ENCODE assay signal across 7 mouse cellular contexts in the genomic region with DNA sequence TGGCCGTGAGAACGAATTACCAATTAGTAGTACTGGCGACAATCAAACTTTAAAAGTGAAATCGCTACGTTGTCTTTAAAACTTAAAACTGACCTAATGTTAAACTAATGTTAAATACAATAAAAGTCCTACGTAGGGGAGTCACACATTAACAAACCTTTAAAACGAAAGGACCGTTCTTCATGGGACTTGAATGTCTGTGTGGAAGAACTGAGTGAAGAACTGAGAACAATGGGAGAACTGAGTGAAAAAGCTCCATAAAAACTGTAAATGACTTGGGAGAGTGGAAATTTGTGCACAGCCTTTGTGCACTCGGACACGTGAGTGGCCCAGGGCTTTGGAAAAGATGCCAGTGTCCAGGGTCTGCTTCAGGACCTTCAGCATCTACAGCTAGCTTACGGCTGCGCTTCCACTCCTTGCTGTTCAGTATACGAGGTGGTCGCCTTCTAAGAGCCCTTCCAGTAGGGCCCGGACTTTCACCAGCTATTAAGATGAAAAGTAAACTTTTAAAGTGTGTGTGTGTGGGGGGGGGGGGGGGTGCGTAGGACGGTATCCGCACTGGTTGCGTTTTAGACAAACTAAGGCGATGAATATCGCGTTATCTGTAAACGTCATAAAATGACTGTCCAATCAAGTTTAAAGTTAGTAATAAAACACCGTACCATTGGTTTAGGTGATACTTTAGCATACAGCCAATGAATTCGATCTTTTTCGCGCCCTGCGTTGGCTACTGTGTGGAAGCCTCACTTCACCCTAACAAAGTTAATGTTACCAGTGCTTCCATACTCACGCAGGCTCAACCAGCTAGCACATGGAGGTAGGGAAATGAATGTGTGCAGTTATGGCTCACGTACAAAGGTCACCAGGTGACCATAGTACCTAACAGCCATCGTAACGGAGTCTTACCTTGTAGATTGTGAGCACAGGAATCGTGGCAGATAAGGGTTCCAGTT. TPM values are rescaled to one million over a fixed set of nuclear protein-coding genes. Genes with fewer than 3 reads are reported as not detected.
DNase-seq lines count a peak whose midpoint lies in the region; ATAC-seq and TF ChIP-seq lines count a peak whose summit lies in the region.

No protein-coding gene starts in this region.

- peaks cover 9% of the 10 kb centered on the region; the same call in 1 of the 2 replicates for H3K4me1 ChIP-seq in intestine, postnatal 0 days (replicated peaks; ENCODE audit: control insufficient read depth, insufficient read depth, low read length)
- peaks cover 41% of the 10 kb centered on the region for H3K4me1 ChIP-seq in midbrain, embryonic 10.5 days

- H3K9me3 ChIP-seq in intestine, postnatal 0 days (ENCODE audit: control insufficient read depth), result no peaks in the 10 kb centered on the region
- no peaks in the 10 kb centered on the region for H3K9me3 ChIP-seq in midbrain, embryonic 10.5 days (replicated peaks)

- H3K4me2 ChIP-seq in intestine, postnatal 0 days (replicated peaks; ENCODE audit: low read depth), result peak overlapping the region; percentile 91

- no peaks in the 10 kb centered on the region for H3K36me3 ChIP-seq in intestine, postnatal 0 days (ENCODE audit: control insufficient read depth, insufficient read depth)
- peaks cover 2% of the 10 kb centered on the region; the same call in 1 of the 2 replicates for H3K36me3 ChIP-seq in midbrain, embryonic 10.5 days

- peak overlapping the region; percentile 69 for H3K27ac ChIP-seq in intestine, postnatal 0 days (ENCODE audit: low read depth, low read length)
- peak overlapping the region; percentile 97 for H3K27ac ChIP-seq in midbrain, embryonic 10.5 days (replicated peaks)

- peak; percentile 61 for ATAC-seq in granulocyte monocyte progenitor cell, adult 5-6 weeks (replicated peaks; ENCODE audit: poor library complexity, severe bottlenecking)
- ATAC-seq in intestine, postnatal 0 days, result peak; percentile 85

- TF ChIP-seq CTCF in intestine, postnatal 0 days (IDR thresholded peaks at IDR 0.05; ENCODE audit: low read depth), result no peak

- H3K27me3 ChIP-seq in intestine, postnatal 0 days (replicated peaks; ENCODE audit: control insufficient read depth, insufficient read depth, low read length), result no peaks in the 10 kb centered on the region
- H3K27me3 ChIP-seq in midbrain, embryonic 10.5 days (ENCODE audit: low read depth, poor library complexity, severe bottlenecking), result no peaks in the 10 kb centered on the region

- H3K4me3 ChIP-seq in intestine, postnatal 0 days (ENCODE audit: low read depth, low read length), result peak overlapping the region; percentile 54
- H3K4me3 ChIP-seq in midbrain, embryonic 10.5 days, result peak overlapping the region; percentile 76

- WGBS in intestine, postnatal 0 days, result 1% methylated on average over 33 of the region's 33 CpGs
- 8% methylated on average over 33 of the region's 33 CpGs for WGBS in midbrain, embryonic 10.5 days

- peak overlapping the region; percentile 67 for H3K9ac ChIP-seq in intestine, postnatal 0 days (ENCODE audit: low read depth, low read length)

- intact Hi-C loops in left cerebral cortex, postnatal 36 days (cut with DNase I), result no loop called here

- peak; percentile 71 for DNase-seq in adrenal gland, postnatal 10 days
- peak; percentile 85 for DNase-seq in embryo, embryonic 9.5 days (ENCODE audit: extremely low spot score)
- peak; percentile 52 to 58 for DNase-seq in left cerebral cortex, postnatal 36 days (ENCODE audit: low spot score in 2 of 2)
- DNase-seq in midbrain, embryonic 10.5 days (ENCODE audit: low spot score), result peak; percentile 73
- DNase-seq in right cerebral cortex, postnatal 4 days, result peak; percentile 51

RNA-seq across cellular contexts. Expression of a gene that starts 1.3 kb away (rescaled TPM):
- 100 to 1,000 TPM; 179 to 219 TPM for total RNA-seq in adrenal gland, postnatal 10 days (2021)
- total RNA-seq in granulocyte monocyte progenitor cell, adult 5-6 weeks (2014; fragmentation: Nextera tagmentation), result 278 and 329 TPM in 2 replicates
- total RNA-seq in granulocyte monocyte progenitor cell, adult 5-6 weeks (2017), result 1,634 and 1,715 TPM in 2 replicates
- polyA plus RNA-seq in intestine, postnatal 0 days (2015; fragmentation: Nextera tagmentation; extraction: Ambion mirVana), result 7.3 and 8.1 TPM in 2 replicates
- total RNA-seq in left cerebral cortex, postnatal 36 days (2021), result 10 to 100 TPM in 1 of 2 experiments, 1 to 10 TPM in 1; 8.2 to 10.1 TPM
- 31.5 and 37.7 TPM in 2 replicates for polyA plus RNA-seq in midbrain, embryonic 10.5 days (2016; fragmentation: Nextera tagmentation; extraction: Ambion mirVana)

RNA-seq across cellular contexts. Expression of a gene that starts 4.1 kb away (rescaled TPM):
- total RNA-seq in adrenal gland, postnatal 10 days (2021), result 100 to 1,000 TPM; 296 to 332 TPM
- 73.1 and 153 TPM in 2 replicates for total RNA-seq in granulocyte monocyte progenitor cell, adult 5-6 weeks (2014; fragmentation: Nextera tagmentation)
- total RNA-seq in granulocyte monocyte progenitor cell, adult 5-6 weeks (2017), result 268 and 310 TPM in 2 replicates
- 34.1 and 39.6 TPM in 2 replicates for polyA plus RNA-seq in intestine, postnatal 0 days (2015; fragmentation: Nextera tagmentation; extraction: Ambion mirVana)
- total RNA-seq in left cerebral cortex, postnatal 36 days (2021), result 10 to 100 TPM; 55.4 to 73.3 TPM
- 114 and 126 TPM in 2 replicates for polyA plus RNA-seq in midbrain, embryonic 10.5 days (2016; fragmentation: Nextera tagmentation; extraction: Ambion mirVana)

RNA-seq across cellular contexts. Expression of a gene that starts 7.9 kb away (rescaled TPM):
- 10 to 100 TPM; 69.2 to 73.2 TPM for total RNA-seq in adrenal gland, postnatal 10 days (2021)
- 8.9 TPM in 1 of 2 replicates, not detected in the other for total RNA-seq in granulocyte monocyte progenitor cell, adult 5-6 weeks (2014; fragmentation: Nextera tagmentation)
- 984 and 1,144 TPM in 2 replicates for total RNA-seq in granulocyte monocyte progenitor cell, adult 5-6 weeks (2017)
- polyA plus RNA-seq in intestine, postnatal 0 days (2015; fragmentation: Nextera tagmentation; extraction: Ambion mirVana), result 1.5 and 3.2 TPM in 2 replicates
- total RNA-seq in left cerebral cortex, postnatal 36 days (2021), result not detected
- polyA plus RNA-seq in midbrain, embryonic 10.5 days (2016; fragmentation: Nextera tagmentation; extraction: Ambion mirVana), result 11.7 and 15.4 TPM in 2 replicates

RNA-seq across cellular contexts. Expression of a gene that starts 8.2 kb away (rescaled TPM):
- total RNA-seq in adrenal gland, postnatal 10 days (2021), result 100 to 1,000 TPM; 111 to 134 TPM
- total RNA-seq in granulocyte monocyte progenitor cell, adult 5-6 weeks (2014; fragmentation: Nextera tagmentation), result 8.8 and 28.0 TPM in 2 replicates
- 41.2 and 55.0 TPM in 2 replicates for total RNA-seq in granulocyte monocyte progenitor cell, adult 5-6 weeks (2017)
- polyA plus RNA-seq in intestine, postnatal 0 days (2015; fragmentation: Nextera tagmentation; extraction: Ambion mirVana), result 0.41 and 1.5 TPM in 2 replicates
- total RNA-seq in left cerebral cortex, postnatal 36 days (2021), result 1 to 10 TPM; 8.0 to 8.4 TPM
- 3.9 and 4.2 TPM in 2 replicates for polyA plus RNA-seq in midbrain, embryonic 10.5 days (2016; fragmentation: Nextera tagmentation; extraction: Ambion mirVana)

RNA-seq across cellular contexts. Expression of a gene that starts 25.2 kb away (rescaled TPM):
- total RNA-seq in adrenal gland, postnatal 10 days (2021), result 100 to 1,000 TPM; 174 to 201 TPM
- total RNA-seq in granulocyte monocyte progenitor cell, adult 5-6 weeks (2014; fragmentation: Nextera tagmentation), result 168 and 218 TPM in 2 replicates
- 1,437 and 1,878 TPM in 2 replicates for total RNA-seq in granulocyte monocyte progenitor cell, adult 5-6 weeks (2017)
- polyA plus RNA-seq in intestine, postnatal 0 days (2015; fragmentation: Nextera tagmentation; extraction: Ambion mirVana), result 1.1 TPM in 2 replicates
- 10 to 100 TPM in 1 of 2 experiments, 1 to 10 TPM in 1; 8.2 to 10.1 TPM for total RNA-seq in left cerebral cortex, postnatal 36 days (2021)
- 0.55 and 2.6 TPM in 2 replicates for polyA plus RNA-seq in midbrain, embryonic 10.5 days (2016; fragmentation: Nextera tagmentation; extraction: Ambion mirVana)

Comparison
In these comparisons a context has a peak if more than half of its experiments do, and no peak if none do; other contexts are left out.
1. Peak in every context shown above with its lines: DNase-seq, ATAC-seq, H3K4me3 ChIP-seq and H3K27ac ChIP-seq.
2. RNA of a gene that starts 1.3 kb away (total RNA-seq): 278 to 1,715 TPM in granulocyte monocyte progenitor cell, adult 5-6 weeks and 179 to 219 TPM in adrenal gland, postnatal 10 days; 8.2 to 10.1 TPM in left cerebral cortex, postnatal 36 days; every median in the first group is over 10 times any median in the second.